Mouse (Mus musculus) neural tube, embryonic 11.5 days (tissue): Measurements from ENCODE around the gene Tmco3. TPM values are rescaled to one million over a fixed set of nuclear protein-coding genes. Genes with fewer than 3 reads are reported as not detected.

Source experiments
- ATAC-seq: fragments of 200-750 bp; cut with Nextera tagmentation; 2 replicates; pipeline ENCODE4 v1.8.0; 2017; ENCODE audit warnings: moderate number of reproducible peaks, mild to moderate bottlenecking, moderate TSS enrichment, moderate library complexity; ENCODE audit not compliant: insufficient read depth, low FRiP score, low TSS enrichment
- DNase-seq: peaks from one replicate; pipeline ENCODE4 v3.0.0-alpha.2; 2015; ENCODE audit warnings: low spot score
- H3K27ac ChIP-seq: fragments of 300-500 bp; sonication (generic); 2 replicates; pipeline ENCODE4 v1.5.1; 2014; ENCODE audit warnings: low read depth, mild to moderate bottlenecking, low read length
- H3K27me3 ChIP-seq: fragments of 300-500 bp; sonication (generic); 2 replicates; pipeline ENCODE4 v1.6.1; 2014; ENCODE audit warnings: mild to moderate bottlenecking, low read length, mixed read lengths; ENCODE audit not compliant: control insufficient read depth, insufficient read depth
- H3K36me3 ChIP-seq: fragments of 300-500 bp; sonication (generic); 2 replicates; pipeline ENCODE4 v1.6.1; 2014; ENCODE audit warnings: mild to moderate bottlenecking, low read length, moderate library complexity, mixed read lengths; ENCODE audit not compliant: control insufficient read depth, insufficient read depth
- H3K4me1 ChIP-seq: fragments of 300-500 bp; sonication (generic); 2 replicates; pipeline ENCODE4 v1.6.1; 2014; ENCODE audit warnings: low read length, mixed read lengths; ENCODE audit not compliant: control insufficient read depth, insufficient read depth
- H3K4me2 ChIP-seq: fragments of 300-500 bp; sonication (generic); 2 replicates; pipeline ENCODE4 v1.6.1; 2014; ENCODE audit warnings: low read depth, mild to moderate bottlenecking, moderate library complexity
- H3K4me3 ChIP-seq: fragments of 300-500 bp; sonication (generic); 2 replicates; pipeline ENCODE4 v1.5.1; 2014; ENCODE audit warnings: low read depth, low read length
- H3K9ac ChIP-seq: fragments of 300-500 bp; sonication (generic); 2 replicates; pipeline ENCODE4 v1.6.1; 2014; ENCODE audit warnings: mild to moderate bottlenecking, low read length
- H3K9me3 ChIP-seq: fragments of 300-500 bp; sonication (generic); 2 replicates; pipeline ENCODE4 v1.6.1; 2016; ENCODE audit warnings: low read length; ENCODE audit not compliant: control insufficient read depth
- WGBS: fragments of 180-500 bp; shearing (Covaris S2); extraction: QIAGEN DNeasy Blood & Tissue Kit; methylation state at CpG from one replicate; pipeline ENCODE4 v1.1.7; 2014; 5-methylcytosine and 5-hydroxymethylcytosine counted together
- polyA plus RNA-seq: library from polyadenylated mRNA; unstranded; fragments of >200 nt; fragmentation: Nextera tagmentation; extraction: Ambion mirVana; gene quantifications from 2 replicates; pipeline ENCODE4 v1.2.1, GENCODE M21; 2014

The Tmco3 gene
- polyA plus RNA-seq, 1 experiment from 2014 or later: 35.1 TPM

- Histone ChIP-seq H3K36me3 (peaks cover 30% of the 10 kb centered on the region), H3K9ac (no peak overlapping the region), H3K27me3 (no peaks in the 10 kb centered on the region), H3K4me2 (no peak overlapping the region), H3K4me3 (no peak overlapping the region), H3K4me1 (no peaks in the 10 kb centered on the region), H3K9me3 (no peaks in the 10 kb centered on the region), H3K27ac (no peak overlapping the region)
- 95% methylated on average over 8 of the region's 8 CpGs for WGBS
- ATAC-seq (no peak), DNase-seq (no peak)
Measured at GRCm38 (mm10) chr8:13299571-13299970, 11.6 kb downstream of the Tmco3 start.

DNA sequence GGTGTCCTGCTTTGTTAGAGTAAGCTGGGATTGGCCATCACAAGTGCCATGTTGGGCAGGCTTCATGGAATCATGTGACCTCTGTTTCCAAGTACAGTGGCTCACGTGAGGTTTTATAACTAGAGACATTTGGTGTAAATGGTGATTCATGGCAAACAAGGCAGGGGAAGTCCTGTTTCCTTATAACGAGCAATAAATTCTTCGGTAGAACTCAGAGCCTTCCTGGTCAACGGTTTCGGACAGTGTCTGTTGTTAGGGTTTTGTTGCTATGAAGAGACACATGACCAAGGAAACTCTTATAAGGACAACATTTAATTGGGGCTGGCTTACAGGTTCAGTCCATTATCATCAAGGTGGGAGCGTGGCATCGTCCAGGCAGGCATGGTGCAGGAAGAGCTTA, 13.0 kb downstream of the Tmco3 start:
- H3K4me1 ChIP-seq: no peaks in the 10 kb centered on the region
- no peak overlapping the region for H3K9ac ChIP-seq
- H3K36me3 ChIP-seq: peaks cover 29% of the 10 kb centered on the region
- H3K4me2 ChIP-seq: no peak overlapping the region
- 96% methylated on average over 7 of the region's 7 CpGs for WGBS
- no peak overlapping the region for H3K4me3 ChIP-seq
- no peak overlapping the region for H3K27ac ChIP-seq
- ATAC-seq: no peak
- DNase-seq: no peak
- no peaks in the 10 kb centered on the region for H3K27me3 ChIP-seq
- no peaks in the 10 kb centered on the region for H3K9me3 ChIP-seq

DNA sequence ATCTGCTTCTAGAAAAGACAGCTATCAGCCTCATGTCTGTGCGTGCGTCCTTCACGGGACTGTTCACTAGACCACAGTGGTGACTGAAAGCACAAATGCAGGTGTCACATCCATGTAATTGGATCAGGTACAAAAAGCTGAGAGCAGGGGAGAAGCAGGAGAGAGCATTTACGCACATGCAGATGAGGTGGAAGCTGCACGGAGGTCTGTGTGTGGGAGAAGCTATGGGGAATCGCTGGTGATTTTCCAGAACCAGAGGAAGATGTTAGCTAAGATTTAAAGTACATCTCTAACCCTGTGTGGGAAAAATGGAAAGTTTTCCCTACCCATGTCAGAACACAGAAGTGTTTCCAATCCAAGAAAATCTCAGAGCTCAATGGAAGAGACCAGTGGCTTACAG, 17.5 kb downstream of the Tmco3 start:
- H3K36me3 ChIP-seq: peaks cover 14% of the 10 kb centered on the region
- H3K27ac ChIP-seq: no peak overlapping the region
- WGBS: 94% methylated on average over 6 of the region's 6 CpGs
- H3K9me3 ChIP-seq: no peaks in the 10 kb centered on the region
- no peak for DNase-seq
- H3K27me3 ChIP-seq: no peaks in the 10 kb centered on the region
- no peak overlapping the region for H3K4me3 ChIP-seq
- no peak overlapping the region for H3K4me2 ChIP-seq
- no peak for ATAC-seq
- H3K9ac ChIP-seq: no peak overlapping the region
- no peaks in the 10 kb centered on the region for H3K4me1 ChIP-seq

- no peak for ATAC-seq
- Histone ChIP-seq H3K27ac (no peak overlapping the region), H3K4me1 (no peaks in the 10 kb centered on the region), H3K4me3 (no peak overlapping the region), H3K9me3 (no peaks in the 10 kb centered on the region), H3K27me3 (no peaks in the 10 kb centered on the region), H3K9ac (no peak overlapping the region), H3K36me3 (peaks cover 13% of the 10 kb centered on the region), H3K4me2 (no peak overlapping the region)
- 92% methylated on average over 4 of the region's 4 CpGs for WGBS
- no peak for DNase-seq
Measured at GRCm38 (mm10) chr8:13305884-13306283, 17.9 kb downstream of the Tmco3 start.

DNA sequence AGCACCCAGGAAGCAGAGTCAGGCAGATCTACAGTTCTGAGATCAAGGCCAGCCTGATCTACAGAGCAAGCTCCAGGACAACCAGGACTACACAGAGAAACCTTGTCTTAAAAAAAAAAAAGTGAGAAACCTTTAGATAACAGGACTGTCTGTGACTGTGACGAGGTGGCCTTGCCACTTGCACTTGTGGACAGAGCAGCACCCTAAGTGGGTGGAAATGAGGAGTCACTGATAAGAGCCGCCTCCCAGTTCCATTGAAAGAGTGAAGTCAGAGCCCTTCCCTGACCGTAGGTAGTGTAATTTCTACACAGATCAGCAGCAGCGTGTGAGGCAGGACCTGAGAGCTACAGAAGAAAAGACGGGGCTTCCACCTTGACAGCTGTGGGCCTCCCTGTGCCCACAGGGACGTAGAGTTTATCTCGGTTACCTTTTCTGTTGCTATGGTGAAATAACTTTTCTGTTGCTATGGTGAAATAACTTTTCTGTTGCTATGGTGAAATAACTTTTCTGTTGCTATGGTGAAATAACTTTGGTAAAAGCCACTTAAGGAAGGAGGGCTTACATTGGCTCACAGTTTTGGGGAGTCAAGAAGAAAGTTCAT, 18.4 kb downstream of the Tmco3 start:
- H3K36me3 ChIP-seq: peaks cover 12% of the 10 kb centered on the region

DNA sequence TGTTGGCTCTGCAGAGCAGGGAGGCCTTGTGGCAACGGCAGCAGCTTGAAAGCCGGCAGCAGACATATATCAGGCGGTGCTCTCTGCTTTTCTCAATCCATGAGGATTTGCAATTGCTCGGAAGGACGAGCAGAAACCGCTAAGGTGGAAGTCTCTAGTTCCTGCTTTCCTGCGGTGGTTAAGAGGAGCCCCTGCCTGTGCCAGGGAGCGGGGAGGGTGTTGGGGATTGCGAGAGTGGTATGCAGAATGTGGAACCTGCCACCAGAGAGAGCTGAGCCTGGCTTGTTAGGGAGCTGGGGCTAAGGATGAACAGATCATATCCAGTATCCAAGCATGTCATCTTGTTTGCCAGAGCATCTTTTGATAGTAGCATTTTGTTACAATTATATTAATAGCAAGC, 18.9 kb downstream of the Tmco3 start:
- Histone ChIP-seq H3K9ac (no peak overlapping the region), H3K36me3 (peaks cover 12% of the 10 kb centered on the region), H3K27ac (no peak overlapping the region), H3K4me3 (no peak overlapping the region), H3K4me1 (no peaks in the 10 kb centered on the region), H3K4me2 (no peak overlapping the region), H3K9me3 (no peaks in the 10 kb centered on the region), H3K27me3 (no peaks in the 10 kb centered on the region)
- DNase-seq (no peak), ATAC-seq (no peak)
- 88% methylated on average over 9 of the region's 9 CpGs for WGBS

More for the DNA sequence above, 18.4 kb downstream of the Tmco3 start:
- ATAC-seq (no peak), DNase-seq (no peak)
- Histone ChIP-seq H3K4me2 (no peak overlapping the region), H3K4me1 (no peaks in the 10 kb centered on the region), H3K4me3 (no peak overlapping the region), H3K9ac (no peak overlapping the region), H3K27ac (no peak overlapping the region), H3K27me3 (no peaks in the 10 kb centered on the region), H3K9me3 (no peaks in the 10 kb centered on the region)
- 86% methylated on average over 7 of the region's 7 CpGs for WGBS

- Histone ChIP-seq H3K4me1 (no peaks in the 10 kb centered on the region), H3K36me3 (no peaks in the 10 kb centered on the region), H3K4me3 (no peak overlapping the region), H3K27ac (no peak overlapping the region), H3K9ac (no peak overlapping the region), H3K27me3 (no peaks in the 10 kb centered on the region), H3K4me2 (no peak overlapping the region), H3K9me3 (no peaks in the 10 kb centered on the region)
- no peak for DNase-seq
- no peak for ATAC-seq
- 85% methylated on average over 3 of the region's 3 CpGs for WGBS
Measured at GRCm38 (mm10) chr8:13314922-13315321, 26.9 kb downstream of the Tmco3 start.

DNA sequence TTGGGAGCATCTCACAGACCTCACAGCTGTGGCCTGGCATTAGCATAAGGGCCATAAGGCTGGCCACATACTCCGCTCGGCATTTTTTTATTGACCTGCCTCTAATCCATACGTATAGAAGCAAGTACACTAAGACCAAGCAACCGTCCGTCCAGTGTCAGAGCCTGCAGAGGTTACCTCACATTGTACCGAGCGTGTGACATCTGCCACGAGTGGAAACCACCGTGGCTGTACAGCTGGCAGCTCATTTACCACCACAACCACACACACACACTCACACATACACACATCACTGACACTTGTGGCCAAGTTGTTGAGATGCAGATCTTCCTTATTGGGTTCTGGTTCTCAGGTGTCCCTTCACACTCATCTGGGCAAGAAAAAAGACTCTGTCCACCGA, 28.7 kb downstream of the Tmco3 start:
- Histone ChIP-seq H3K27me3 (no peaks in the 10 kb centered on the region), H3K4me3 (no peak overlapping the region), H3K9ac (no peak overlapping the region), H3K36me3 (no peaks in the 10 kb centered on the region; the same call in 1 of the 2 replicates), H3K27ac (no peak overlapping the region), H3K4me1 (no peaks in the 10 kb centered on the region), H3K4me2 (no peak overlapping the region), H3K9me3 (no peaks in the 10 kb centered on the region)
- ATAC-seq: no peak
- 93% methylated on average over 10 of the region's 10 CpGs for WGBS
- no peak for DNase-seq

DNA sequence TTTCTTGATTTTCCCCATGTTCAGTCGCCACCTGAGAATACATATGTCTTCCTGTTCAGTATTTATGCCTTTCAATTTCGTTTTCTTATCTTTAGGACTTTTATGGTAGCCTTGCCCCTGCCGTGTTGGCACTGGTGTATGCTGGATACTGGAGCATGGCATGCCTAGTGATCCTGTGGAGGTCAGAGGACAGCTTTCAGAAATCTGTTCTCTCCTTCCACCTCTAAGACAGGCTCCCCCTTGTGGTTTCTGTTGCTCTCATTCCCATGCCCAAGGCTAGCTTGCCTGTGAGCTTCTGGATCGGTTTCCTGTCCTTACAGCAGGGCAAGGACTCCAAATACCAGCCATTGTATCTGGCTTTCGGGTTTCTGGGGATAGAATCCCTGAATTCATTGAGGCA, 38.6 kb downstream of the Tmco3 start:
- no peak for DNase-seq
- Histone ChIP-seq H3K36me3 (no peaks in the 10 kb centered on the region; the same call in 1 of the 2 replicates), H3K4me3 (no peak overlapping the region), H3K4me2 (no peak overlapping the region), H3K27me3 (no peaks in the 10 kb centered on the region), H3K4me1 (no peaks in the 10 kb centered on the region), H3K27ac (no peak overlapping the region), H3K9me3 (no peaks in the 10 kb centered on the region), H3K9ac (no peak overlapping the region)
- 39% methylated on average over 5 of the region's 5 CpGs for WGBS
- ATAC-seq: no peak
